Mouse (Mus musculus): ENCODE data around the gene Swsap1. TPM values are rescaled to one million over a fixed set of nuclear protein-coding genes. Genes with fewer than 3 reads are reported as not detected.

Swsap1 gene
- total RNA-seq, 2 experiments from 2014 or later = 1.7 to 3.1 TPM

GRCm38 (mm10) chr9:21987592-21988342 is 32.2 kb downstream of the Swsap1 start:
- no peak for DNase-seq
- intact Hi-C loops (cut with DNase I) = no loop called here
- H3K4me3 ChIP-seq = peak overlapping the region; percentile 78; the same call in 1 of the 2 replicates
- H3K27ac ChIP-seq = no peak overlapping the region
- no peak for TF ChIP-seq CTCF (IDR thresholded peaks at IDR 0.05)

- intact Hi-C loops (cut with DNase I) = no loop called here
- no peak for TF ChIP-seq CTCF (IDR thresholded peaks at IDR 0.05)
- no peak for DNase-seq
Observed at GRCm38 (mm10) chr9:21988421-21989101, 33.0 kb downstream of the Swsap1 start.

GRCm38 (mm10) chr9:21989230-21990110 is 33.9 kb downstream of the Swsap1 start, which contains the start of gene Rgl3:
Gene Rgl3, minus strand, starts transcription at chr9:21989446.
- peak; percentile 76 for DNase-seq

More at GRCm38 (mm10) chr9:21988421-21989101, 33.0 kb downstream of the Swsap1 start:
- Histone ChIP-seq H3K4me3 (peak overlapping the region; percentile 78), H3K27ac (no peak overlapping the region)

GRCm38 (mm10) chr9:21992227-21992626 is 36.7 kb downstream of the Swsap1 start:
- intact Hi-C loops (cut with DNase I) = no loop called here
- TF ChIP-seq CTCF (IDR thresholded peaks at IDR 0.05) = no peak
- no peak for DNase-seq
- no peak overlapping the region for H3K4me3 ChIP-seq
- H3K27ac ChIP-seq = no peak overlapping the region

More at GRCm38 (mm10) chr9:21989230-21990110, 33.9 kb downstream of the Swsap1 start, which contains the start of gene Rgl3:
- Histone ChIP-seq H3K27ac (no peak within 1 kb of the TSS), H3K4me3 (peak within 1 kb of the TSS; percentile 78)
- intact Hi-C loops (cut with DNase I) = no loop called here
- TF ChIP-seq CTCF (IDR thresholded peaks at IDR 0.05) = no peak

GRCm38 (mm10) chr9:21996178-21996867 is 40.8 kb downstream of the Swsap1 start:
- Histone ChIP-seq H3K27ac (no peak overlapping the region), H3K4me3 (no peak overlapping the region)
- intact Hi-C loops (cut with DNase I) = no loop called here
- DNase-seq = no peak
- TF ChIP-seq CTCF (IDR thresholded peaks at IDR 0.05) = no peak

GRCm38 (mm10) chr9:22000296-22000695 is 44.7 kb downstream of the Swsap1 start:
- DNase-seq = no peak
- intact Hi-C loops (cut with DNase I) = loop anchor here (5.0 to 10.0 kb wide), 2 partner anchors 72 to 155 kb away; partner anchors contain the start of genes Gm49318, Pigyl and Zfp653
- no peak overlapping the region for H3K4me3 ChIP-seq
- TF ChIP-seq CTCF (IDR thresholded peaks at IDR 0.05) = no peak
- H3K27ac ChIP-seq = no peak overlapping the region

- no peak for TF ChIP-seq CTCF (IDR thresholded peaks at IDR 0.05)
- no peak overlapping the region for H3K27ac ChIP-seq
- intact Hi-C loops (cut with DNase I) = loop anchor here (2.0 to 10.0 kb wide), 3 partner anchors 45 to 153 kb away; partner anchors contain the start of genes Gm49318, Pigyl and Zfp653
Observed at GRCm38 (mm10) chr9:22001633-22002032, 46.1 kb downstream of the Swsap1 start.

GRCm38 (mm10) chr9:22002194-22003162 is 46.9 kb downstream of the Swsap1 start, which contains the start of the genes Ccdc151 and Prkcsh:
Gene Ccdc151, minus strand, starts transcription at chr9:22002634.
Gene Prkcsh, plus strand, starts transcription at chr9:22002806.
- peak; percentile 100 for DNase-seq
- Histone ChIP-seq H3K27ac (peak within 1 kb of the TSS; percentile 89), H3K4me3 (peak within 1 kb of the TSS; percentile 94)
- intact Hi-C loops (cut with DNase I) = loop anchor here (2.0 to 10.0 kb wide), 3 partner anchors 46 to 152 kb away; partner anchors contain the start of genes Gm49318, Pigyl and Zfp653
- TF ChIP-seq CTCF (IDR thresholded peaks at IDR 0.05) = no peak

More at GRCm38 (mm10) chr9:22001633-22002032, 46.1 kb downstream of the Swsap1 start:
- no peak overlapping the region for H3K4me3 ChIP-seq
- no peak for DNase-seq

GRCm38 (mm10) chr9:22003163-22003554 is 47.6 kb downstream of the Swsap1 start:
- peak; percentile 39 for DNase-seq
- intact Hi-C loops (cut with DNase I) = loop anchor here (2.0 to 10.0 kb wide), 3 partner anchors 46 to 152 kb away; partner anchors contain the start of genes Gm49318, Pigyl and Zfp653
- no peak for TF ChIP-seq CTCF (IDR thresholded peaks at IDR 0.05)
- peak overlapping the region; percentile 89 for H3K27ac ChIP-seq
- H3K4me3 ChIP-seq = peak overlapping the region; percentile 94

- TF ChIP-seq CTCF (IDR thresholded peaks at IDR 0.05) = no peak
- Histone ChIP-seq H3K4me3 (no peak overlapping the region), H3K27ac (no peak overlapping the region)
- intact Hi-C loops (cut with DNase I) = loop anchor here (5.0 to 10.0 kb wide), 2 partner anchors 68 to 150 kb away; partner anchors contain the start of genes Gm49318, Pigyl and Zfp653
- DNase-seq = no peak
Observed at GRCm38 (mm10) chr9:22004546-22004945, 49.0 kb downstream of the Swsap1 start.

Other genes starting within 250 kb of the Swsap1 start
- gene Ldlr, start 232.3 kb upstream of the Swsap1 start, total RNA-seq (2021) = 1 to 10 TPM; 2.9 to 3.3 TPM
- gene Spc24, start 195.5 kb upstream of the Swsap1 start, total RNA-seq (2021) = under 1 TPM; 0.50 to 0.89 TPM
- 10 to 100 TPM; 11.5 to 16.6 TPM for gene Kank2, start 157.0 kb upstream of the Swsap1 start, total RNA-seq (2021)
- not detected for gene Angptl8, start 120.2 kb upstream of the Swsap1 start, total RNA-seq (2021)
- gene Dock6, start 103.1 kb upstream of the Swsap1 start, total RNA-seq (2021) = 10 to 100 TPM in 1 of 2 experiments, 1 to 10 TPM in 1; 9.4 to 10.5 TPM
- gene Rab3d, start 37.6 kb upstream of the Swsap1 start, total RNA-seq (2021) = 1 to 10 TPM; 2.6 to 3.5 TPM
- 1 to 10 TPM in 1 of 2 experiments, under 1 TPM in 1; 0.66 to 1.1 TPM for gene Ccdc159, start 28.3 kb upstream of the Swsap1 start, total RNA-seq (2021)
- gene Tmem205, start 28.2 kb upstream of the Swsap1 start, total RNA-seq (2021) = 10 to 100 TPM; 11.6 to 11.8 TPM
- under 1 TPM; 0.36 to 0.98 TPM for gene Plppr2, start 18.7 kb upstream of the Swsap1 start, total RNA-seq (2021)
- under 1 TPM; 0.23 to 0.25 TPM for gene Epor, start 7.8 kb downstream of the Swsap1 start, total RNA-seq (2021)
- under 1 TPM; 0.28 to 0.69 TPM for gene Rgl3, start 33.7 kb downstream of the Swsap1 start, total RNA-seq (2021)
- not detected for gene Ccdc151, start 46.9 kb downstream of the Swsap1 start, total RNA-seq (2021)
- 10 to 100 TPM; 27.8 to 32.6 TPM for gene Prkcsh, start 47.1 kb downstream of the Swsap1 start, total RNA-seq (2021)
- not detected for gene Elavl3, start 96.3 kb downstream of the Swsap1 start, total RNA-seq (2021)
- not detected for gene Gm49318, start 115.5 kb downstream of the Swsap1 start, total RNA-seq (2021)
- gene Zfp653, start 115.6 kb downstream of the Swsap1 start, total RNA-seq (2021) = 1 to 10 TPM; 4.3 to 4.4 TPM
- 10 to 100 TPM; 84.5 to 96.6 TPM for gene Ecsit, start 129.7 kb downstream of the Swsap1 start, total RNA-seq (2021)
- 1 to 10 TPM; 3.0 to 3.5 TPM for gene Cnn1, start 143.5 kb downstream of the Swsap1 start, total RNA-seq (2021)
- gene Elof1, start 161.4 kb downstream of the Swsap1 start, total RNA-seq (2021) = 10 to 100 TPM; 35.0 to 39.5 TPM
- 1 to 10 TPM in 1 of 2 experiments, under 1 TPM in 1; 0.23 to 1.5 TPM for gene Acp5, start 180.0 kb downstream of the Swsap1 start, total RNA-seq (2021)
- gene Pigyl, start 201.1 kb downstream of the Swsap1 start, total RNA-seq (2021) = 10 to 100 TPM; 34.7 to 41.3 TPM
- not detected for gene Zfp872, start 232.3 kb downstream of the Swsap1 start, total RNA-seq (2021)

Data from gastrocnemius, adult 2 months (tissue).